Mouse (Mus musculus): ENCODE data around the gene Bhlhe40. TPM values are rescaled to one million over a fixed set of nuclear protein-coding genes. Genes with fewer than 3 reads are reported as not detected.

The Bhlhe40 gene
- total and polyA plus RNA-seq, 2 experiments from 2014 or later = 6.0 to 7.7 TPM

- H3K9me3 ChIP-seq (ENCODE audit: low read length) = no peaks in the 10 kb centered on the region
- ATAC-seq = no peak
- no peak overlapping the region for H3K4me2 ChIP-seq (ENCODE audit: low read depth, low read length)
- no peaks in the 10 kb centered on the region for H3K4me1 ChIP-seq (ENCODE audit: insufficient read depth, low read length)
- H3K27ac ChIP-seq = no peak overlapping the region
- no peak for TF ChIP-seq CTCF (IDR thresholded peaks at IDR 0.05; ENCODE audit: low read depth)
- no peaks in the 10 kb centered on the region for H3K27me3 ChIP-seq (ENCODE audit: insufficient read depth, low read length)
- no peaks in the 10 kb centered on the region for H3K36me3 ChIP-seq (ENCODE audit: insufficient read depth, low read length)
- no peak for DNase-seq (ENCODE audit: low spot score)
- 87% methylated on average over 2 of the region's 2 CpGs for WGBS
- H3K9ac ChIP-seq (replicated peaks; ENCODE audit: low read length) = no peak overlapping the region
- H3K4me3 ChIP-seq (ENCODE audit: low read length) = no peak overlapping the region
These were observed 13.8 kb downstream of the Bhlhe40 start for GRCm38 (mm10) chr6:108674221-108674620.

- no peak for DNase-seq (ENCODE audit: low spot score)
- no peak overlapping the region for H3K4me3 ChIP-seq (ENCODE audit: low read length)
- H3K36me3 ChIP-seq (ENCODE audit: insufficient read depth, low read length) = no peaks in the 10 kb centered on the region
- no peaks in the 10 kb centered on the region for H3K9me3 ChIP-seq (ENCODE audit: low read length)
- no peak for ATAC-seq
- no peaks in the 10 kb centered on the region for H3K4me1 ChIP-seq (ENCODE audit: insufficient read depth, low read length)
- WGBS = 87% methylated on average over 9 of the region's 9 CpGs
- H3K4me2 ChIP-seq (ENCODE audit: low read depth, low read length) = no peak overlapping the region
- no peak for TF ChIP-seq CTCF (IDR thresholded peaks at IDR 0.05; ENCODE audit: low read depth)
- no peak overlapping the region for H3K9ac ChIP-seq (replicated peaks; ENCODE audit: low read length)
- no peaks in the 10 kb centered on the region for H3K27me3 ChIP-seq (ENCODE audit: insufficient read depth, low read length)
- H3K27ac ChIP-seq = no peak overlapping the region
These were observed 16.4 kb downstream of the Bhlhe40 start for GRCm38 (mm10) chr6:108676783-108677340.

DNA sequence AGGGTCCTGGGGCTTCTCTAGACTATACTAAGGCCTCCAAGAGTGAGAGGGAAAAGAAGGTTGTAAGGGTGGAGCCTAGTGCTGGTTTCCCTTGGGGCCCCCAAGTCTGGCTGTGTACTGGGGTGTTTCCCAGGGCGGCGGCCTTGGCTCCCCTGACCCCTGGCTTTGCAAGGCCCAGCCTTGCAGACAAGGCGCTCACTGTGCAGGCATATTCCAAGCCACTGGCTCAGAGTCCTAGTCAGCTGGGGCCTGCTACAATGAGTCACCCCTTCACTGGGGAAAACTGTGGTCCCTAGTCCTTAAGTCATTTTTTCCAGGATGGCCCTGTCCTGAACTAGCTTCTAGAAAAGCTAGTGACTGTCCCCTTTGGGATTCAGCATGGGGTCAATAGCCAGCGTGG lies 17.3 kb downstream of the Bhlhe40 start:
- H3K4me2 ChIP-seq (ENCODE audit: low read depth, low read length) = no peak overlapping the region
- no peak overlapping the region for H3K9ac ChIP-seq (replicated peaks; ENCODE audit: low read length)
- no peaks in the 10 kb centered on the region for H3K36me3 ChIP-seq (ENCODE audit: insufficient read depth, low read length)
- DNase-seq (ENCODE audit: low spot score) (no peak), ATAC-seq (no peak)
- no peak overlapping the region for H3K27ac ChIP-seq
- 87% methylated on average over 4 of the region's 4 CpGs for WGBS
- H3K4me3 ChIP-seq (ENCODE audit: low read length) = no peak overlapping the region
- no peak for TF ChIP-seq CTCF (IDR thresholded peaks at IDR 0.05; ENCODE audit: low read depth)
- H3K4me1 ChIP-seq (ENCODE audit: insufficient read depth, low read length) = no peaks in the 10 kb centered on the region
- H3K9me3 ChIP-seq (ENCODE audit: low read length) = no peaks in the 10 kb centered on the region
- H3K27me3 ChIP-seq (ENCODE audit: insufficient read depth, low read length) = no peaks in the 10 kb centered on the region

- Histone ChIP-seq H3K9me3 (ENCODE audit: low read length) (no peaks in the 10 kb centered on the region), H3K27ac (no peak overlapping the region), H3K36me3 (ENCODE audit: insufficient read depth, low read length) (no peaks in the 10 kb centered on the region), H3K27me3 (ENCODE audit: insufficient read depth, low read length) (no peaks in the 10 kb centered on the region), H3K4me3 (ENCODE audit: low read length) (no peak overlapping the region), H3K9ac (replicated peaks; ENCODE audit: low read length) (no peak overlapping the region), H3K4me1 (ENCODE audit: insufficient read depth, low read length) (no peaks in the 10 kb centered on the region), H3K4me2 (ENCODE audit: low read depth, low read length) (no peak overlapping the region)
- no peak for TF ChIP-seq CTCF (IDR thresholded peaks at IDR 0.05; ENCODE audit: low read depth)
- ATAC-seq (no peak), DNase-seq (ENCODE audit: low spot score) (no peak)
- 61% methylated on average over 5 of the region's 5 CpGs for WGBS
These were observed 17.8 kb downstream of the Bhlhe40 start for GRCm38 (mm10) chr6:108678227-108678626.

DNA sequence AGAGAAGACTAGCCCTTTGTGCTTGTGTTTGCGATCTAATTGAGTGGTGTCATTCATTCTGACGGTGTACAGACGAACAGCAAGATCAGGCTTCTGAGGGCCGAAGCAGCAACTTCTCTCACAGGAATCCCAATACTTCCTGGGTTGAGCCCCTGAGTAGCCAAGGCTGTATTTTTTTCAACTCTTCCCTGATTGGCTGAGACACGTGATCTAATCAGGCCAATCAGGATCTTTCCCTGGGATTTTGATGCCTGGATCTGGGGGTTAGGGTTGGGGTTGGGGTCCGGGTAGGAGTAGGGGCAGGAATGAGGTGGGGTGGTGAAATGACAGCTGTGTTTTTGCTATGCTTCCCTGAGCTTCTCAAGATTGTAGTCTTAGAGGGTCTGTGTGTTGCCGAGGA lies 20.1 kb downstream of the Bhlhe40 start:
- 85% methylated on average over 7 of the region's 7 CpGs for WGBS
- TF ChIP-seq CTCF (IDR thresholded peaks at IDR 0.05; ENCODE audit: low read depth) = no peak

DNA sequence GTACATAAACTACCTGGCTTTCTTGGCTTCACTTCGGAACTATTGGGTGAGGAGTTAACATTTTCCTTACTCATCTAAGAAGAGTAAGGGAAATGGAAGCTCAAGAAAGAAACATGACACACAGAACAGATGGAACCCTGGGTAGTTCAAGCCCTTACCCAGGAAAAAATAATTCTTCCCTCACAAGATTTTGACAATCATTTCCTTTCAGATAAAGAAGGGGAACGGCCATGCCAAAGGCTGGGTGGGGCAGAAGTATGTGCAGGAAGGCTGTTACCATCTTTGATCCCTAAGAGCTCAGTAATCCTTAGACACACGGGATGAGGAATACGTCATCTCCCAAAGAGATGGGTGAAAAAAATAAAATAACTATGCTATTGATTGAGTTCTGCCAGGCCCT lies 20.7 kb downstream of the Bhlhe40 start:
- 87% methylated on average over 4 of the region's 4 CpGs for WGBS
- Histone ChIP-seq H3K4me1 (ENCODE audit: insufficient read depth, low read length) (no peaks in the 10 kb centered on the region), H3K27ac (no peak overlapping the region), H3K36me3 (ENCODE audit: insufficient read depth, low read length) (no peaks in the 10 kb centered on the region), H3K9ac (replicated peaks; ENCODE audit: low read length) (no peak overlapping the region), H3K9me3 (ENCODE audit: low read length) (no peaks in the 10 kb centered on the region), H3K4me2 (ENCODE audit: low read depth, low read length) (no peak overlapping the region), H3K4me3 (ENCODE audit: low read length) (no peak overlapping the region), H3K27me3 (ENCODE audit: insufficient read depth, low read length) (no peaks in the 10 kb centered on the region)
- no peak for TF ChIP-seq CTCF (IDR thresholded peaks at IDR 0.05; ENCODE audit: low read depth)
- no peak for ATAC-seq
- DNase-seq (ENCODE audit: low spot score) = no peak

More for the DNA sequence above, 20.1 kb downstream of the Bhlhe40 start:
- Histone ChIP-seq H3K4me3 (ENCODE audit: low read length) (no peak overlapping the region), H3K4me2 (ENCODE audit: low read depth, low read length) (no peak overlapping the region), H3K4me1 (ENCODE audit: insufficient read depth, low read length) (no peaks in the 10 kb centered on the region), H3K9me3 (ENCODE audit: low read length) (no peaks in the 10 kb centered on the region), H3K9ac (replicated peaks; ENCODE audit: low read length) (no peak overlapping the region), H3K27ac (no peak overlapping the region), H3K27me3 (ENCODE audit: insufficient read depth, low read length) (no peaks in the 10 kb centered on the region), H3K36me3 (ENCODE audit: insufficient read depth, low read length) (no peaks in the 10 kb centered on the region)
- ATAC-seq (no peak), DNase-seq (ENCODE audit: low spot score) (no peak)

GRCm38 (mm10) chr6:108683140-108683539 lies 22.7 kb downstream of the Bhlhe40 start:
- DNase-seq (ENCODE audit: low spot score) = no peak
- WGBS = 76% methylated on average over 1 of the region's 1 CpGs
- Histone ChIP-seq H3K9ac (replicated peaks; ENCODE audit: low read length) (no peak overlapping the region), H3K4me2 (ENCODE audit: low read depth, low read length) (no peak overlapping the region), H3K27me3 (ENCODE audit: insufficient read depth, low read length) (no peaks in the 10 kb centered on the region), H3K9me3 (ENCODE audit: low read length) (no peaks in the 10 kb centered on the region), H3K36me3 (ENCODE audit: insufficient read depth, low read length) (no peaks in the 10 kb centered on the region), H3K4me1 (ENCODE audit: insufficient read depth, low read length) (no peaks in the 10 kb centered on the region), H3K4me3 (ENCODE audit: low read length) (no peak overlapping the region), H3K27ac (no peak overlapping the region)
- ATAC-seq = no peak
- no peak for TF ChIP-seq CTCF (IDR thresholded peaks at IDR 0.05; ENCODE audit: low read depth)

All from hindbrain, postnatal 0 days (tissue).